Mouse (Mus musculus) kidney, postnatal 0 days (tissue): ENCODE measurements around the gene Cabp2. TPM values are rescaled to one million over a fixed set of nuclear protein-coding genes. Genes with fewer than 3 reads are reported as not detected.

Experiments used
- ATAC-seq: fragments of 200-750 bp; cut with Nextera tagmentation; replicated peaks from 2 replicates; pipeline ENCODE4 v1.8.0; 2017; ENCODE audit warnings: low read depth, moderate number of reproducible peaks, moderate TSS enrichment, moderate library complexity; ENCODE audit not compliant: low FRiP score
- DNase-seq: peaks from one replicate; pipeline ENCODE4 v3.0.0-alpha.2; 2016; ENCODE audit warnings: low spot score
- H3K27ac ChIP-seq: fragments of 300-500 bp; sonication (generic); 2 replicates; pipeline ENCODE4 v1.5.1; 2014; ENCODE audit warnings: mild to moderate bottlenecking
- H3K27me3 ChIP-seq: fragments of 300-500 bp; sonication (generic); 2 replicates; pipeline ENCODE4 v1.6.1; 2014; ENCODE audit warnings: low read length, mixed read lengths; ENCODE audit not compliant: insufficient read depth
- H3K36me3 ChIP-seq: fragments of 300-500 bp; sonication (generic); 2 replicates; pipeline ENCODE4 v1.6.1; 2014; ENCODE audit warnings: low read length, mixed read lengths; ENCODE audit not compliant: insufficient read depth
- H3K4me1 ChIP-seq: fragments of 300-500 bp; sonication (generic); replicated peaks from 2 replicates; pipeline ENCODE4 v1.6.1; 2014; ENCODE audit warnings: antibody characterized with exemption, low read length, mixed read lengths; ENCODE audit not compliant: insufficient read depth
- H3K4me2 ChIP-seq: fragments of 300-500 bp; sonication (generic); 2 replicates; pipeline ENCODE4 v1.6.1; 2014; ENCODE audit warnings: mild to moderate bottlenecking, low read length, moderate library complexity, mixed read lengths
- H3K4me3 ChIP-seq: fragments of 300-500 bp; sonication (generic); replicated peaks from 2 replicates; pipeline ENCODE4 v1.5.1; 2014; ENCODE audit warnings: low read depth, low read length
- H3K9ac ChIP-seq: fragments of 300-500 bp; sonication (generic); 2 replicates; pipeline ENCODE4 v1.6.1; 2014; ENCODE audit warnings: low read depth, low read length
- H3K9me3 ChIP-seq: fragments of 300-500 bp; sonication (generic); replicated peaks from 2 replicates; pipeline ENCODE4 v1.6.1; 2016; ENCODE audit warnings: low read length, inconsistent platforms, mixed read lengths
- CTCF ChIP-seq: IDR thresholded peaks from 2 replicates; pipeline ENCODE4 v1.5.1; 2016; ENCODE audit warnings: antibody characterized with exemption, low read depth, mild to moderate bottlenecking, moderate library complexity
- WGBS: fragments of 180-500 bp; shearing (Covaris S2); extraction: QIAGEN DNeasy Blood & Tissue Kit; methylation state at CpG from one replicate; pipeline ENCODE4 v1.1.7; 2014; 5-methylcytosine and 5-hydroxymethylcytosine counted together
- polyA plus RNA-seq: library from polyadenylated mRNA; unstranded; fragments of >200 nt; fragmentation: Nextera tagmentation; extraction: Ambion mirVana; gene quantifications from 2 replicates; pipeline ENCODE4 v1.2.1, GENCODE M21; 2015

Gene Cabp2
- polyA plus RNA-seq, 1 experiment from 2014 or later: 2.4 TPM

- DNase-seq (no peak), ATAC-seq (no peak)
- Histone ChIP-seq H3K36me3 (peaks cover 20% of the 10 kb centered on the region), H3K27ac (peak overlapping the region; percentile 86), H3K4me2 (no peak overlapping the region), H3K4me1 (peaks cover 9% of the 10 kb centered on the region; the same call in 1 of the 2 replicates), H3K9ac (no peak overlapping the region), H3K27me3 (no peaks in the 10 kb centered on the region), H3K9me3 (no peaks in the 10 kb centered on the region), H3K4me3 (no peak overlapping the region)
- TF ChIP-seq CTCF: no peak
- 85% methylated on average over 10 of the region's 10 CpGs for WGBS
Observed at GRCm38 (mm10) chr19:4114551-4114950, 33.2 kb downstream of the Cabp2 start.

GRCm38 (mm10) chr19:4115144-4115543 is 33.8 kb downstream of the Cabp2 start:
- no peaks in the 10 kb centered on the region for H3K9me3 ChIP-seq
- no peak overlapping the region for H3K4me3 ChIP-seq
- H3K4me2 ChIP-seq: no peak overlapping the region
- no peak overlapping the region for H3K27ac ChIP-seq
- peaks cover 9% of the 10 kb centered on the region; the same call in 1 of the 2 replicates for H3K4me1 ChIP-seq
- H3K9ac ChIP-seq: no peak overlapping the region
- ATAC-seq (no peak), DNase-seq (no peak)
- 96% methylated on average over 10 of the region's 10 CpGs for WGBS
- TF ChIP-seq CTCF: no peak
- peaks cover 20% of the 10 kb centered on the region for H3K36me3 ChIP-seq
- no peaks in the 10 kb centered on the region for H3K27me3 ChIP-seq

- DNase-seq (no peak), ATAC-seq (no peak)
- no peak overlapping the region for H3K27ac ChIP-seq
- peaks cover 15% of the 10 kb centered on the region; the same call in 1 of the 2 replicates for H3K4me1 ChIP-seq
- H3K27me3 ChIP-seq: no peaks in the 10 kb centered on the region
- 92% methylated on average over 11 of the region's 11 CpGs for WGBS
- peaks cover 20% of the 10 kb centered on the region for H3K36me3 ChIP-seq
- H3K9me3 ChIP-seq: no peaks in the 10 kb centered on the region
- TF ChIP-seq CTCF: no peak
- H3K4me3 ChIP-seq: no peak overlapping the region
- no peak overlapping the region for H3K4me2 ChIP-seq
- no peak overlapping the region for H3K9ac ChIP-seq
Observed at GRCm38 (mm10) chr19:4115816-4116215, 34.4 kb downstream of the Cabp2 start.

GRCm38 (mm10) chr19:4117006-4117405 is 35.6 kb downstream of the Cabp2 start:
- DNase-seq (peak; percentile 51), ATAC-seq (no peak)
- Histone ChIP-seq H3K9me3 (no peaks in the 10 kb centered on the region), H3K4me1 (peaks cover 19% of the 10 kb centered on the region; the same call in 1 of the 2 replicates), H3K27me3 (no peaks in the 10 kb centered on the region), H3K4me3 (no peak overlapping the region), H3K4me2 (no peak overlapping the region), H3K36me3 (peaks cover 20% of the 10 kb centered on the region), H3K27ac (no peak overlapping the region), H3K9ac (no peak overlapping the region)
- TF ChIP-seq CTCF: no peak
- 66% methylated on average over 7 of the region's 7 CpGs for WGBS

- Histone ChIP-seq H3K36me3 (peaks cover 17% of the 10 kb centered on the region), H3K27me3 (no peaks in the 10 kb centered on the region), H3K9me3 (no peaks in the 10 kb centered on the region), H3K4me2 (no peak overlapping the region), H3K9ac (no peak overlapping the region), H3K27ac (no peak overlapping the region), H3K4me3 (no peak overlapping the region), H3K4me1 (peaks cover 16% of the 10 kb centered on the region; the same call in 1 of the 2 replicates)
- ATAC-seq (no peak), DNase-seq (no peak)
- no peak for TF ChIP-seq CTCF
- 88% methylated on average over 2 of the region's 2 CpGs for WGBS
Observed at GRCm38 (mm10) chr19:4118350-4118749, 37.0 kb downstream of the Cabp2 start.

- Histone ChIP-seq H3K27ac (no peak overlapping the region), H3K36me3 (peaks cover 11% of the 10 kb centered on the region), H3K4me1 (peaks cover 9% of the 10 kb centered on the region; the same call in 1 of the 2 replicates), H3K9ac (0 out of 2 replicates have a peak overlapping the region, but pooled peaks have one; percentile 15), H3K4me2 (no peak overlapping the region), H3K4me3 (no peak overlapping the region), H3K9me3 (no peaks in the 10 kb centered on the region), H3K27me3 (no peaks in the 10 kb centered on the region)
- DNase-seq (no peak), ATAC-seq (no peak)
- 82% methylated on average over 6 of the region's 6 CpGs for WGBS
- no peak for TF ChIP-seq CTCF
Observed at GRCm38 (mm10) chr19:4119716-4120487, 38.5 kb downstream of the Cabp2 start.
